Mouse (Mus musculus) limb, embryonic 11.5 days (tissue): ENCODE measurements around the gene Aqp2. TPM values are rescaled to one million over a fixed set of nuclear protein-coding genes. Genes with fewer than 3 reads are reported as not detected.

Experiments used
- ATAC-seq: fragments of 200-750 bp; cut with Nextera tagmentation; 2 replicates; pipeline ENCODE4 v1.8.0; 2017; ENCODE audit warnings: low read depth; ENCODE audit not compliant: insufficient number of reproducible peaks, low FRiP score, low TSS enrichment
- DNase-seq: peaks from one replicate; pipeline ENCODE4 v3.0.0-alpha.2; 2015; ENCODE audit warnings: low spot score
- H3K27ac ChIP-seq: fragments of 300-500 bp; sonication (generic); replicated peaks from 2 replicates; pipeline ENCODE4 v1.5.1; 2014; ENCODE audit warnings: low read depth, mild to moderate bottlenecking, low read length
- H3K27me3 ChIP-seq: fragments of 300-500 bp; sonication (generic); 2 replicates; pipeline ENCODE4 v1.6.1; 2014; ENCODE audit warnings: mild to moderate bottlenecking, low read length, mixed read lengths; ENCODE audit not compliant: control insufficient read depth, insufficient read depth
- H3K36me3 ChIP-seq: fragments of 300-500 bp; sonication (generic); 2 replicates; pipeline ENCODE4 v1.6.1; 2014; ENCODE audit warnings: mild to moderate bottlenecking, low read length, moderate library complexity, mixed read lengths; ENCODE audit not compliant: control insufficient read depth, insufficient read depth
- H3K4me1 ChIP-seq: fragments of 300-500 bp; sonication (generic); 2 replicates; pipeline ENCODE4 v1.6.1; 2014; ENCODE audit warnings: low read length, mixed read lengths; ENCODE audit not compliant: control insufficient read depth, insufficient read depth
- H3K4me2 ChIP-seq: fragments of 300-500 bp; sonication (generic); 2 replicates; pipeline ENCODE4 v1.6.1; 2014; ENCODE audit warnings: low read depth, mild to moderate bottlenecking, moderate library complexity; ENCODE audit not compliant: severe bottlenecking
- H3K4me3 ChIP-seq: fragments of 300-500 bp; sonication (generic); 2 replicates; pipeline ENCODE4 v1.5.1; 2014; ENCODE audit warnings: low read depth, low read length
- H3K9ac ChIP-seq: fragments of 300-500 bp; sonication (generic); 2 replicates; pipeline ENCODE4 v1.6.1; 2014; ENCODE audit warnings: mild to moderate bottlenecking, low read length
- H3K9me3 ChIP-seq: fragments of 300-500 bp; sonication (generic); 2 replicates; pipeline ENCODE4 v1.6.1; 2016; ENCODE audit warnings: low read length; ENCODE audit not compliant: control insufficient read depth
- WGBS: fragments of 180-500 bp; shearing (Covaris S2); extraction: QIAGEN DNeasy Blood & Tissue Kit; methylation state at CpG from one replicate; pipeline ENCODE4 v1.1.7; 2014; 5-methylcytosine and 5-hydroxymethylcytosine counted together
- polyA plus RNA-seq: library from polyadenylated mRNA; unstranded; fragments of >200 nt; fragmentation: Nextera tagmentation; extraction: Ambion mirVana; gene quantifications from 2 replicates; pipeline ENCODE4 v1.2.1, GENCODE M21; 2014

The Aqp2 gene
- polyA plus RNA-seq, 1 experiment from 2014 or later, result not detected

DNA sequence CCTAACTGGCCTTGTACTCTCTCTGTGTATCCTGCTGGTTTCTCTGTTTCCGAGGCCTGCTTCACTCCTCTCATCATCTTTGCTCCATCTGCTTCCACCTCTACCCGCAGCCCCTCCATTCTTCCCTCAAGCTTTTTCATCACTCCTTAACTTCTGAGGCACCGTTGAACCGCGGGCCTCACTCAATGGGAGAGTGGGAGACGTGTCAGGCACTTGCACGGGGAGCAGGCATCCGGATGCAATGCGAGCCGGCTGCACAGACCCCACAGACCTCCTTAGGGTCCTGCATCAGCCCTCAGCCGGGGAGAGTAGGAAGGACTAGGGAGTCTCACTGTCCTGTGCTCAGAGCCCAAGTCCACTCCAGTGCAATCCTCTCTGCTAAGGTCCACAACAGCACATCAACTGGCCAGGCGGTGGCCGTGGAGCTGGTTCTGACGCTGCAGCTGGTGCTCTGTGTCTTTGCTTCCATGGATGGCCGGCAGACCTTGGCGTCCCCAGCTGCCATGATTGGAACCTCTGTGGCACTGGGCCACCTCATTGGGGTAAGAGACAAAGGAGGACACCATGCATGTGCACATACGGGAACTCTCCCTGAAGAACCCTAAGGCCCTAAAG lies 23.5 kb downstream of the Aqp2 start:
- Histone ChIP-seq H3K27me3 (peaks cover 11% of the 10 kb centered on the region), H3K27ac (no peak overlapping the region), H3K9me3 (no peaks in the 10 kb centered on the region), H3K9ac (no peak overlapping the region), H3K36me3 (no peaks in the 10 kb centered on the region), H3K4me1 (peaks cover 6% of the 10 kb centered on the region), H3K4me3 (no peak overlapping the region), H3K4me2 (no peak overlapping the region)
- WGBS, result 74% methylated on average over 17 of the region's 17 CpGs
- DNase-seq, result no peak
- ATAC-seq, result no peak

- H3K4me2 ChIP-seq, result no peak overlapping the region
- peaks cover 14% of the 10 kb centered on the region for H3K4me1 ChIP-seq
- ATAC-seq (no peak), DNase-seq (no peak)
- WGBS, result 88% methylated on average over 7 of the region's 7 CpGs
- H3K9ac ChIP-seq, result no peak overlapping the region
- H3K4me3 ChIP-seq, result no peak overlapping the region
- H3K27ac ChIP-seq, result no peak overlapping the region
- no peaks in the 10 kb centered on the region for H3K9me3 ChIP-seq
- H3K36me3 ChIP-seq, result no peaks in the 10 kb centered on the region
- H3K27me3 ChIP-seq, result peaks cover 11% of the 10 kb centered on the region
These were observed 24.4 kb downstream of the Aqp2 start for GRCm38 (mm10) chr15:99603216-99603615.

GRCm38 (mm10) chr15:99605595-99605994 lies 26.7 kb downstream of the Aqp2 start:
- 87% methylated on average over 3 of the region's 3 CpGs for WGBS
- Histone ChIP-seq H3K4me1 (peaks cover 23% of the 10 kb centered on the region), H3K27ac (no peak overlapping the region), H3K4me3 (no peak overlapping the region), H3K9ac (no peak overlapping the region), H3K36me3 (no peaks in the 10 kb centered on the region), H3K4me2 (no peak overlapping the region), H3K27me3 (peaks cover 8% of the 10 kb centered on the region), H3K9me3 (no peaks in the 10 kb centered on the region)
- DNase-seq, result no peak
- no peak for ATAC-seq

DNA sequence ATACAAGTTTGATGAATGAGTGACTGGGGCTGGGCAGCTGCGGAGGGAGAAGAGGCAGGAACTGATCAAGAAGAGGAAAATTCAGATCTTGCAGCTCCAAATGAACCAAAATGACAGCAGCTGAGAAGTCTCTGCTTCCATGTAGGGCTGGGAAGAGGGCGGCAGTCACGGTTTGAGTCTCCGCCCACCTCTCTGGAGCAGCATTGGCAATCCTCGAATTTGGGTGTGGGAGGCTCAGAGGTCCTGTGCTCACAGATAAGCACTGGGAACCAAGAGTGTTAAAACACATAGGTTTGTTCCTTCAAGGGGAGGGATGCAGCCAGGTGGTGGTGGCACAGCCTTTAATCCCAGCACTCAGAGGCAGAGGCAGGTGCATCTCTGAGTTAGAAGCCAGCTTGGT lies 27.7 kb downstream of the Aqp2 start:
- Histone ChIP-seq H3K27me3 (0 out of 2 replicates have a peak, but pooled peaks cover 2% of the 10 kb centered on the region), H3K4me3 (no peak overlapping the region), H3K4me1 (peaks cover 23% of the 10 kb centered on the region), H3K9ac (no peak overlapping the region), H3K36me3 (no peaks in the 10 kb centered on the region), H3K27ac (no peak overlapping the region), H3K9me3 (no peaks in the 10 kb centered on the region), H3K4me2 (no peak overlapping the region)
- WGBS, result 28% methylated on average over 5 of the region's 5 CpGs
- DNase-seq, result no peak
- no peak for ATAC-seq

GRCm38 (mm10) chr15:99607388-99608113 lies 28.7 kb downstream of the Aqp2 start:
- Histone ChIP-seq H3K27me3 (no peaks in the 10 kb centered on the region), H3K27ac (no peak overlapping the region), H3K36me3 (no peaks in the 10 kb centered on the region), H3K4me1 (peaks cover 20% of the 10 kb centered on the region), H3K9ac (no peak overlapping the region), H3K4me3 (no peak overlapping the region), H3K9me3 (no peaks in the 10 kb centered on the region), H3K4me2 (no peak overlapping the region)
- WGBS, result 17% methylated on average over 10 of the region's 10 CpGs
- ATAC-seq (no peak; the same call in 1 of the 2 replicates), DNase-seq (no peak)

GRCm38 (mm10) chr15:99608382-99609125 lies 29.7 kb downstream of the Aqp2 start:
- 86% methylated on average over 13 of the region's 13 CpGs for WGBS
- H3K27ac ChIP-seq, result no peak overlapping the region
- no peak for DNase-seq
- H3K4me3 ChIP-seq, result no peak overlapping the region
- no peaks in the 10 kb centered on the region for H3K27me3 ChIP-seq
- no peaks in the 10 kb centered on the region for H3K36me3 ChIP-seq
- H3K4me1 ChIP-seq, result peaks cover 20% of the 10 kb centered on the region
- H3K4me2 ChIP-seq, result no peak overlapping the region
- ATAC-seq, result no peak
- H3K9me3 ChIP-seq, result no peaks in the 10 kb centered on the region
- no peak overlapping the region for H3K9ac ChIP-seq

- Histone ChIP-seq H3K27ac (no peak overlapping the region), H3K9ac (no peak overlapping the region), H3K4me3 (no peak overlapping the region), H3K27me3 (no peaks in the 10 kb centered on the region), H3K4me2 (no peak overlapping the region), H3K9me3 (no peaks in the 10 kb centered on the region), H3K36me3 (no peaks in the 10 kb centered on the region), H3K4me1 (peaks cover 20% of the 10 kb centered on the region)
- 75% methylated on average over 7 of the region's 7 CpGs for WGBS
- DNase-seq (no peak), ATAC-seq (no peak)
These were observed 32.7 kb downstream of the Aqp2 start for GRCm38 (mm10) chr15:99611563-99611962.

DNA sequence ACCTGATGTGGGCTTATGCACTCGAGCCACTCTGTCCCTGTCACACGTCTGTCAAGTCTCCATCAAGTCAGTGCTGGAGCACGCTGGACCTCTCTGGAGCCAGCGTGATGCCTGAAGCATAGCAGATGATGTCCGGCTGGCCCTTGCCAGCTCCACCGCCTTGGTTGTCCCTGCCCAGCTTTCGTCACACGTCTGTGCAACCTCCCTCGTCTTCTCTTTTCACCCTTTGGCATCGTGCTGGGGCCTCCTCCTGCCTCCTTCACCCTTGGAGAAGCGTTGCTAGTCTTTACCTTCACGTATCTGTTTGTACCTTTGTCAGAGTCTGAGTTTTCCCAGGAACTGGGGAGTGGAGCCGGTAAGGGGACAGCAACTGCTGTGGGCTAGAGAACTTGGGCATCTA lies 35.4 kb downstream of the Aqp2 start:
- H3K27me3 ChIP-seq, result no peaks in the 10 kb centered on the region
- no peak overlapping the region for H3K27ac ChIP-seq
- H3K9me3 ChIP-seq, result no peaks in the 10 kb centered on the region
- H3K4me2 ChIP-seq, result no peak overlapping the region
- no peak for ATAC-seq
- H3K36me3 ChIP-seq, result no peaks in the 10 kb centered on the region
- H3K9ac ChIP-seq, result no peak overlapping the region
- DNase-seq, result no peak
- WGBS, result 80% methylated on average over 13 of the region's 13 CpGs
- no peak overlapping the region for H3K4me3 ChIP-seq
- 0 out of 2 replicates have a peak, but pooled peaks cover under 1% of the 10 kb centered on the region for H3K4me1 ChIP-seq
